Mouse (Mus musculus) lung, adult 2 months (tissue): ENCODE data around the gene Nprl3. TPM values are rescaled to one million over a fixed set of nuclear protein-coding genes. Genes with fewer than 3 reads are reported as not detected.
"Not testable (repeated sequence)": the region's sequence is repeated elsewhere in the genome, so short reads cannot be mapped to it uniquely, and the experiment has no call there.

Source experiments
- DNase-seq: peaks from one replicate; pipeline ENCODE4 v3.0.0; 2022
- H3K4me1 ChIP-seq: fragments of 200-500 bp; 2 replicates; pipeline ENCODE4 v1.6.1; 2011; ENCODE audit warnings: low read length; ENCODE audit not compliant: control insufficient read depth, insufficient read depth
- H3K4me3 ChIP-seq: fragments of 200-500 bp; replicated peaks from 2 replicates; pipeline ENCODE3; 2011; ENCODE audit warnings: low read depth, mild to moderate bottlenecking, control low read depth, low read length; ENCODE audit errors: extremely low read depth
- CTCF ChIP-seq: fragments of 200-500 bp; IDR thresholded peaks from 2 replicates; pipeline ENCODE4 v1.5.1; 2011; ENCODE audit warnings: mild to moderate bottlenecking, low read length, control low read depth; ENCODE audit not compliant: insufficient read depth
- POLR2A ChIP-seq: fragments of 200-500 bp; IDR thresholded peaks from 2 replicates; pipeline ENCODE4 v1.6.1; 2011; ENCODE audit warnings: low read depth, mild to moderate bottlenecking, control low read depth, low read length, borderline replicate concordance; ENCODE audit errors: extremely low read depth
- WGBS: fragments of 180-500 bp; shearing (Covaris S2); methylation state at CpG from one replicate; pipeline ENCODE4 v1.1.7; 2018; 5-methylcytosine and 5-hydroxymethylcytosine counted together
- polyA plus RNA-seq: library from polyadenylated mRNA; depleted of rRNA; stranded (reverse); fragments of >200 nt; gene quantifications from 2 replicates; pipeline ENCODE4 v1.2.3, GENCODE M21; 2012

The Nprl3 gene
- polyA plus RNA-seq, 1 experiment: 85.7 TPM

- WGBS: 73% methylated on average over 7 of the region's 7 CpGs
- TF ChIP-seq POLR2A (no peak), CTCF (no peak)
- DNase-seq: no peak
- Histone ChIP-seq H3K4me1 (no peaks in the 10 kb centered on the region), H3K4me3 (no peak overlapping the region)
Measured at GRCm38 (mm10) chr11:32285031-32285775, 17.7 kb upstream of the Nprl3 start.

- not testable (repeated sequence) for DNase-seq
Measured at GRCm38 (mm10) chr11:32284582-32284981, 17.1 kb upstream of the Nprl3 start.

GRCm38 (mm10) chr11:32283091-32283777 is 15.7 kb upstream of the Nprl3 start, which contains the start of gene Hba-a1:
Hba-a1 (plus strand) TSS chr11:32283511.
- not testable (repeated sequence) for H3K4me3 ChIP-seq, H3K4me1 ChIP-seq, DNase-seq
- 50% methylated on average over 1 of the region's 5 CpGs for WGBS

More at GRCm38 (mm10) chr11:32284582-32284981, 17.1 kb upstream of the Nprl3 start:
- not testable (repeated sequence) for H3K4me3 ChIP-seq, H3K4me1 ChIP-seq
- 38% methylated on average over 2 of the region's 2 CpGs for WGBS

- Histone ChIP-seq H3K4me1 (no peaks in the 10 kb centered on the region), H3K4me3 (no peak overlapping the region)
- WGBS: 71% methylated on average over 1 of the region's 1 CpGs
- DNase-seq: no peak
- TF ChIP-seq CTCF (no peak), POLR2A (no peak)
Measured at GRCm38 (mm10) chr11:32281416-32282144, 14.1 kb upstream of the Nprl3 start.

GRCm38 (mm10) chr11:32280646-32281045 is 13.1 kb upstream of the Nprl3 start:
- no peak for TF ChIP-seq POLR2A
- no peak for TF ChIP-seq CTCF
- WGBS: 66% methylated on average over 2 of the region's 2 CpGs

GRCm38 (mm10) chr11:32278458-32278957 is 11.0 kb upstream of the Nprl3 start:
- no peak for DNase-seq
- no peak for TF ChIP-seq CTCF
- no peak for TF ChIP-seq POLR2A
- Histone ChIP-seq H3K4me3 (no peak overlapping the region), H3K4me1 (no peaks in the 10 kb centered on the region)
- 71% methylated on average over 12 of the region's 12 CpGs for WGBS

More at GRCm38 (mm10) chr11:32280646-32281045, 13.1 kb upstream of the Nprl3 start:
- no peak for DNase-seq
- no peak overlapping the region for H3K4me3 ChIP-seq
- no peaks in the 10 kb centered on the region for H3K4me1 ChIP-seq

- no peak for DNase-seq
- Histone ChIP-seq H3K4me3 (no peak overlapping the region), H3K4me1 (no peaks in the 10 kb centered on the region)
- 67% methylated on average over 21 of the region's 21 CpGs for WGBS
- no peak for TF ChIP-seq CTCF
- TF ChIP-seq POLR2A: no peak
Measured at GRCm38 (mm10) chr11:32277736-32278457, 10.4 kb upstream of the Nprl3 start.

- no peak for DNase-seq
- 59% methylated on average over 3 of the region's 3 CpGs for WGBS
Measured at GRCm38 (mm10) chr11:32276347-32276746, 8.8 kb upstream of the Nprl3 start, which contains the start of gene Hba-x. Hba-x (plus strand) TSS chr11:32276400.

GRCm38 (mm10) chr11:32271178-32271577 is 3.7 kb upstream of the Nprl3 start:
- TF ChIP-seq CTCF (no peak), POLR2A (no peak)
- WGBS: 36% methylated on average over 4 of the region's 4 CpGs
- no peak for DNase-seq
- no peak overlapping the region for H3K4me3 ChIP-seq
- H3K4me1 ChIP-seq: no peaks in the 10 kb centered on the region

More at GRCm38 (mm10) chr11:32276347-32276746, 8.8 kb upstream of the Nprl3 start, which contains the start of gene Hba-x:
- Histone ChIP-seq H3K4me1 (no peaks in the 10 kb centered on the region), H3K4me3 (no peak within 1 kb of the TSS)
- no peak for TF ChIP-seq CTCF
